Mouse (Mus musculus): ENCODE measurements around the gene Hpca.

The Hpca gene

GRCm38 (mm10) chr4:129067638-129068415, 54.0 kb downstream of the Hpca start:
- H3K36me3 ChIP-seq (ENCODE audit: insufficient read depth, low read length) = peaks cover 26% of the 10 kb centered on the region
- TF ChIP-seq NANOG (IDR thresholded peaks at IDR 0.05; ENCODE audit: borderline replicate concordance, low read length) (no peak), POU5F1 (IDR thresholded peaks at IDR 0.05; ENCODE audit: borderline replicate concordance, low read length) (no peak), CTCF (conservative IDR thresholded peaks at IDR 0.05; ENCODE audit: low read length) (no peak)
- H3K9me3 ChIP-seq (ENCODE audit: low read length) = no peaks in the 10 kb centered on the region
- peaks cover 42% of the 10 kb centered on the region for H3K4me1 ChIP-seq (replicated peaks; ENCODE audit: low read depth, low read length)
- no peak overlapping the region for H3K4me3 ChIP-seq (replicated peaks; ENCODE audit: low read length)
- H3K27me3 ChIP-seq (ENCODE audit: insufficient read depth, low read length) = no peaks in the 10 kb centered on the region

GRCm38 (mm10) chr4:129065688-129066236, 56.1 kb downstream of the Hpca start:
- peaks cover 60% of the 10 kb centered on the region for H3K4me1 ChIP-seq (replicated peaks; ENCODE audit: low read depth, low read length)
- H3K4me3 ChIP-seq (replicated peaks; ENCODE audit: low read length) = no peak overlapping the region
- no peaks in the 10 kb centered on the region for H3K9me3 ChIP-seq (ENCODE audit: low read length)
- H3K36me3 ChIP-seq (ENCODE audit: insufficient read depth, low read length) = peaks cover 16% of the 10 kb centered on the region
- H3K27me3 ChIP-seq (ENCODE audit: insufficient read depth, low read length) = no peaks in the 10 kb centered on the region
- TF ChIP-seq CTCF (conservative IDR thresholded peaks at IDR 0.05; ENCODE audit: low read length) (no peak), NANOG (IDR thresholded peaks at IDR 0.05; ENCODE audit: borderline replicate concordance, low read length) (no peak), POU5F1 (IDR thresholded peaks at IDR 0.05; ENCODE audit: borderline replicate concordance, low read length) (no peak)

- Histone ChIP-seq H3K4me1 (replicated peaks; ENCODE audit: low read depth, low read length) (peaks cover 64% of the 10 kb centered on the region), H3K4me3 (replicated peaks; ENCODE audit: low read length) (no peak overlapping the region), H3K9me3 (ENCODE audit: low read length) (no peaks in the 10 kb centered on the region), H3K36me3 (ENCODE audit: insufficient read depth, low read length) (peaks cover 7% of the 10 kb centered on the region), H3K27me3 (ENCODE audit: insufficient read depth, low read length) (no peaks in the 10 kb centered on the region)
- TF ChIP-seq NANOG (IDR thresholded peaks at IDR 0.05; ENCODE audit: borderline replicate concordance, low read length) = no peak
- TF ChIP-seq POU5F1 (IDR thresholded peaks at IDR 0.05; ENCODE audit: borderline replicate concordance, low read length) = no peak
- no peak for TF ChIP-seq CTCF (conservative IDR thresholded peaks at IDR 0.05; ENCODE audit: low read length)
Observed at GRCm38 (mm10) chr4:129062281-129063075, 59.4 kb downstream of the Hpca start.

Measured in E14TG2a.4 (cell line).